29 mouse cellular contexts compared by ENCODE assay signal in genomic region chr13:64233139-64233538, GRCm38 (mm10). TPM values are rescaled to one million over a fixed set of nuclear protein-coding genes. Genes with fewer than 3 reads are reported as not detected.
"Had no signal": no experiment of that assay in that cellular context is flagged by ENCODE, and none has a peak within 500 bp of the region (broad histone marks: within the 10 kb centered on the region; RNA-seq: fewer than 3 reads in every experiment).

No protein-coding gene starts in this region.

- ATAC-seq: forebrain, embryonic 13.5 days; forebrain, embryonic 14.5 days; forebrain, embryonic 15.5 days; forebrain, embryonic 16.5 days; forebrain, postnatal 0 days had no signal

- H3K36me3 ChIP-seq: embryonic facial prominence, embryonic 10.5 days; embryonic facial prominence, embryonic 12.5 days; embryonic facial prominence, embryonic 13.5 days; embryonic facial prominence, embryonic 15.5 days; forebrain, embryonic 10.5 days; forebrain, embryonic 12.5 days; forebrain, embryonic 15.5 days had no signal

- H3K4me2 ChIP-seq: embryonic facial prominence, embryonic 12.5 days; embryonic facial prominence, embryonic 13.5 days; embryonic facial prominence, embryonic 15.5 days; forebrain, embryonic 12.5 days; forebrain, embryonic 13.5 days; forebrain, embryonic 15.5 days had no signal

- H3K9ac ChIP-seq: embryonic facial prominence, embryonic 12.5 days; embryonic facial prominence, embryonic 13.5 days; embryonic facial prominence, embryonic 15.5 days; forebrain, embryonic 12.5 days; forebrain, embryonic 13.5 days; forebrain, embryonic 15.5 days; forebrain, postnatal 0 days had no signal

- H3K4me3 ChIP-seq: embryonic facial prominence, embryonic 10.5 days; embryonic facial prominence, embryonic 12.5 days; embryonic facial prominence, embryonic 13.5 days; embryonic facial prominence, embryonic 15.5 days; erythroblast, embryonic 14.5 days; forebrain, embryonic 10.5 days; forebrain, embryonic 12.5 days; forebrain, embryonic 13.5 days; forebrain, embryonic 15.5 days; gastrocnemius, adult 2 months; heart, adult 2 months had no signal

- H3K27ac ChIP-seq: embryonic facial prominence, embryonic 10.5 days; embryonic facial prominence, embryonic 12.5 days; embryonic facial prominence, embryonic 13.5 days; embryonic facial prominence, embryonic 15.5 days; forebrain, embryonic 10.5 days; forebrain, embryonic 12.5 days; forebrain, embryonic 13.5 days; forebrain, embryonic 15.5 days; gastrocnemius, adult 2 months; heart, adult 2 months had no signal

- H3K4me1 ChIP-seq: forebrain, embryonic 12.5 days; forebrain, embryonic 13.5 days; forebrain, embryonic 15.5 days had no signal

- H3K27me3 ChIP-seq: embryonic facial prominence, embryonic 12.5 days; embryonic facial prominence, embryonic 13.5 days; embryonic facial prominence, embryonic 15.5 days; forebrain, embryonic 12.5 days; forebrain, embryonic 13.5 days; forebrain, embryonic 15.5 days had no signal

- H3K9me3 ChIP-seq: embryonic facial prominence, embryonic 10.5 days; embryonic facial prominence, embryonic 12.5 days; embryonic facial prominence, embryonic 13.5 days; embryonic facial prominence, embryonic 15.5 days; forebrain, embryonic 10.5 days; forebrain, embryonic 12.5 days; forebrain, embryonic 13.5 days; forebrain, embryonic 15.5 days had no signal

- DNase-seq: cerebellum, adult 2 months; cerebellum, adult 8-10 months; cerebellum, adult 9-10 months; cerebellum, adult 9-11 months; cerebellum, postnatal 10 days; cerebellum, postnatal 14 days; cerebellum, postnatal 25 days; cerebellum, postnatal 36 days; embryo, embryonic 11 days; forebrain, postnatal 0 days; gastrocnemius, adult 2 months; gastrocnemius, postnatal 10 days; gastrocnemius, postnatal 14 days; gastrocnemius, postnatal 25 days; gastrocnemius, postnatal 36 days; heart, adult 11 months; heart, adult 18-20 months; heart, adult 2 months had no signal

RNA-seq across cellular contexts. Expression of gene Cdc14b, which starts 42.0 kb away (rescaled TPM):
- polyA plus RNA-seq: erythroblast, embryonic 14.5 days had no signal
